Mouse (Mus musculus): ENCODE results near the gene Dennd6b. TPM values are rescaled to one million over a fixed set of nuclear protein-coding genes. Genes with fewer than 3 reads are reported as not detected.

Gene Dennd6b
- total RNA-seq, 2 experiments from 2014 or later = 0.76 to 1.7 TPM

DNA sequence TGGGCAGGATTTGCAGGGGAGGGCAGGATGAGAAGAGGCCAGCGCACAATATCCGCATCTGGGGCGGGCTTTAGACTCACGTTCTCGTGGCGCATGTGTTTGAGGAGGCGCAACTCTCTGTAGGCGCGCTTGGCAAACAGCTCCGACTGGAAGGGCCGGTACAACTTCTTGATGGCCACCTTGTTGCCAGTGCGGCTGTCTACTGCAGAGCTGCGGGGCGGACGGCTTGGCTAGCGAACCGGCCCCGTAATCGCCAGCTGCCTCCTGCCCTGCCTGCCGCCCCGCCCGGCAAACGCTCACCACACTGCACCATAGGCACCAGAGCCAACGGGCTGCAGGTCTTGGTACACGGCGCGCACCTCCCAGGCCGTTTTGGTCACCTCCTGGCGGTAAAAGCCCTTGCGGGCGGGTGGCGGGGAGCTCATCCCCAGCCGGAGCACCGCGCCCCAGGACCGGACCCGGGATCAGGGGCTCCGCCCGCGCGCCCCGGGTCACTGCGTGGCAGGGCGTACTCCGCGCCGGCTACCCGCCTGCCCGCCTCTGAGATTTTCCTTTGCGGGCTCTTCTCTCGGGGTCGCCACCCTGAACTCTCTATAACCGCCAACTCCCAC lies 56.1 kb downstream of the Dennd6b start:
- ATAC-seq (replicated peaks; ENCODE audit: low FRiP score, poor library complexity, severe bottlenecking) = no peak

DNA sequence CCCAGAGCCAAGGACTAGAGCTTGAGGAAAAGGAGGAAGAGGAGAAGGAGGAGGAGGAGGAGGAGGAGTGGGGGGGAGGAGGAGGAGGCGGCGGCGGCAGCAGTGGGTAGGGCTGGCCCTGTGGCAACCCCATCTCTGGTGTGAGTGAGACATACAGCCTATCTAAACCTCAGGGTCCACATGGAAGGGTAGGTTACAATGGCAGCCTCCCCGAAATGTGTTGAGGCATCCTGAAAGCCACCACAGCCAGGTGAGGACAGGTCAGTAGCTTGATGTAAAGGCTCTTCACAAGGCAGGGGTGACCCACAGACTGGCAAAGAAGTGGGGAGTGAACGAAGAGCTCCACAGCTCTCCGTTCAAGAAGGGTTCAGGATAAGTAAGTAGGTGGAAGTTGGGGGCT lies 57.8 kb downstream of the Dennd6b start:
- no peak for ATAC-seq (replicated peaks; ENCODE audit: low FRiP score, poor library complexity, severe bottlenecking)

DNA sequence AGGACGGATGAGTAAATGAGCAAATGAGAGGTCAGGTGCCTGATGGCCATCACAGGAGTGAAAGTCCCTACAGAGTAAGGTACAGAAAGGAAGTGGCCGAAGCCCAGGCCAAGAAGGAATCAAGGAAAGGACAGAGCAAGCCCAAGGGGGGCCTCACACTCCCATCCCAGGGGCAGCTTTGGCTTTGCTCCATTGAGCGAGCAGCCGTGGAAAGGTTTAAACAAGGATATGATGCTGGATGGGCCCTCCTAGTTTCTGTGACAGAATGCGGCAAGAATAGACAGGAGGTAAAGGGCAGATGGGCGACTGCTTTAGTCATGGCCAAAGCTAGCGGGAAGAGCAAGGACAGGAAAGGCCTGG lies 58.3 kb downstream of the Dennd6b start:
- no peak for ATAC-seq (replicated peaks; ENCODE audit: low FRiP score, poor library complexity, severe bottlenecking)

DNA sequence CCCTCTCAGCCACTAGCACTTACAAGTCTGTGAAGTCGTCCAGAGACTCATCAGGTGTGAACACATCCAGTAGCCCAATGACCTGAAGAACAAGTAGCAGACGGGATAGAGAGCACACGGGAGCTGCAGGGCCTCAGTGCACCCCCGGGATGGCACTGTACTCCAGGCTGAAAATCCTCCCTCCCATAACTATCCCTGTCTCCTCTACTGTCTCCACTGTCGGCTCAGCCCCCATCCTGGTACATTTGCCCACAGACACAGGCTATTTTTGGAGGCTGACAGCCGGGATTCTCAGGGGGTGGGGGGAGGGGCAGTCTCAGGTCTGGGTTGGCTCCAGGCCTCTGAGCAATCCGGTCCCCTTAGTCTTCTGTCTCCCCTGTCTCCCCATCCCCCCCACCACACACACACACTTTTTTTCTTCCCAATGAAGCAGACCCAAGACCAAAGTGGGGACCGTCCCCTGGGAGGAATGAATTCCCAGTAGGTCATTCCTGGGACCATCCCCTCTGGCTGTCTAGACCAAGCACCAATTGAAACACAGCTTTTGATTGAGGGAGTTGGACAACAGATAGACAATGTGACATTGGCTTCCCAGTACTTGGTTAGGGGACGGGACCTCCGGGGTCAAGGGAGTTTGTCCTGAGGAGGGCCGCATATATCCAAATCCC lies 58.8 kb downstream of the Dennd6b start:
- no peak for ATAC-seq (replicated peaks; ENCODE audit: low FRiP score, poor library complexity, severe bottlenecking)

DNA sequence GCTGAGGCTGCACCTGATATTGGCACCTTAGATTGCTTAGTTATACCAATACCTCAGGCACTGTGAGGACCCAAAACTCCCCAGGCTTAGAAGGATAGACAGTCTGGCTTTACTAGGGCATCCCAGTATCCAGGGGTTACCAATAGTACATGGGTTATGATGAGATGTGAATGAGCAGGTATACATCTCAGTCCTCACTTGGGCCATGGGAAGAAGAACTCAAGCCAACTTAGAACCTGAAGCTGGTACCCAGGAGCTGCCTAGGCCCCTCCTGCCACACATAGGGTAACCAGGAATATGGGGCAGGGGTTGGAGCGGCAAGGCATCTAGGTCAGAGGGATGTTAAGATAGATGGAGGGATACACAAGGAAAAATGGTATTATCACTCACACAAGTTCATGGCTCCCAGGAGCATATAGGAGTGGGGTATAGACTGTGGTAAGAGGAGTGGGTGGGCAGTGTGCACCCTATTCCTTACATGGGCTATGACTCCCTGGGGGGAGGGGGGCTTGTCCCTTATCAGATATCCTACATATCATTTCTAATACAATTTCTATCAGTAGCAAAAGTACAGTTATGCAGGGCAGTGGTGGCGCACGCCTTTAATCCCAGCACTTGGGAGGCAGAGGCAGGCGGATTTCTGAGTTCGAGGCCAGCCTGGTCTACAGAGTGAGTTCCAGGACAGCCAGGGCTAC lies 59.7 kb downstream of the Dennd6b start:
- no peak for ATAC-seq (replicated peaks; ENCODE audit: low FRiP score, poor library complexity, severe bottlenecking)

Other genes with a start within 250 kb of the Dennd6b start
- gene Ttll8, start 242.1 kb downstream of the Dennd6b start, total RNA-seq (2015; ENCODE audit: low replicate concordance) = not detected in 2 replicates
- not detected in 2 replicates for gene Ttll8, start 242.1 kb downstream of the Dennd6b start, total RNA-seq (2017; ENCODE audit: low replicate concordance)
- gene Mlc1, start 217.5 kb downstream of the Dennd6b start, total RNA-seq (2015; ENCODE audit: low replicate concordance) = not detected in 2 replicates
- gene Mlc1, start 217.5 kb downstream of the Dennd6b start, total RNA-seq (2017; ENCODE audit: low replicate concordance) = not detected in 2 replicates
- not detected in 2 replicates for gene Mov10l1, start 213.6 kb downstream of the Dennd6b start, total RNA-seq (2015; ENCODE audit: low replicate concordance)
- under 0.01 TPM in 1 of 2 replicates, not detected in the other for gene Mov10l1, start 213.6 kb downstream of the Dennd6b start, total RNA-seq (2017; ENCODE audit: low replicate concordance)
- not detected in 2 replicates for gene Panx2, start 136.8 kb downstream of the Dennd6b start, total RNA-seq (2015; ENCODE audit: low replicate concordance)
- not detected in 2 replicates for gene Panx2, start 136.8 kb downstream of the Dennd6b start, total RNA-seq (2017; ENCODE audit: low replicate concordance)
- gene Trabd, start 121.4 kb downstream of the Dennd6b start, total RNA-seq (2015; ENCODE audit: low replicate concordance) = 5.4 and 12.6 TPM in 2 replicates
- 10.4 and 11.9 TPM in 2 replicates for gene Trabd, start 121.4 kb downstream of the Dennd6b start, total RNA-seq (2017; ENCODE audit: low replicate concordance)
- gene Selenoo, start 107.4 kb downstream of the Dennd6b start, total RNA-seq (2015; ENCODE audit: low replicate concordance) = 6.1 and 9.6 TPM in 2 replicates
- gene Selenoo, start 107.4 kb downstream of the Dennd6b start, total RNA-seq (2017; ENCODE audit: low replicate concordance) = 12.5 and 15.3 TPM in 2 replicates
- 26.4 and 41.4 TPM in 2 replicates for gene Tubgcp6, start 73.4 kb downstream of the Dennd6b start, total RNA-seq (2015; ENCODE audit: low replicate concordance)
- gene Tubgcp6, start 73.4 kb downstream of the Dennd6b start, total RNA-seq (2017; ENCODE audit: low replicate concordance) = 28.1 and 28.3 TPM in 2 replicates
- gene Hdac10, start 67.8 kb downstream of the Dennd6b start, total RNA-seq (2015; ENCODE audit: low replicate concordance) = 4.3 TPM in 1 of 2 replicates, not detected in the other
- gene Hdac10, start 67.8 kb downstream of the Dennd6b start, total RNA-seq (2017; ENCODE audit: low replicate concordance) = 1.3 TPM in 1 of 2 replicates, not detected in the other
- not detected in 2 replicates for gene Mapk12, start 55.8 kb downstream of the Dennd6b start, total RNA-seq (2015; ENCODE audit: low replicate concordance)
- gene Mapk12, start 55.8 kb downstream of the Dennd6b start, total RNA-seq (2017; ENCODE audit: low replicate concordance) = 0.51 TPM in 1 of 2 replicates, not detected in the other
- gene Mapk11, start 46.9 kb downstream of the Dennd6b start, total RNA-seq (2015; ENCODE audit: low replicate concordance) = 0.72 and 2.1 TPM in 2 replicates
- 0.51 TPM in 1 of 2 replicates, not detected in the other for gene Mapk11, start 46.9 kb downstream of the Dennd6b start, total RNA-seq (2017; ENCODE audit: low replicate concordance)
- gene Plxnb2, start 15.7 kb downstream of the Dennd6b start, total RNA-seq (2015; ENCODE audit: low replicate concordance) = 7.2 and 9.2 TPM in 2 replicates
- 1.9 and 8.2 TPM in 2 replicates for gene Plxnb2, start 15.7 kb downstream of the Dennd6b start, total RNA-seq (2017; ENCODE audit: low replicate concordance)
- 59.1 and 61.6 TPM in 2 replicates for gene Ppp6r2, start 15.1 kb upstream of the Dennd6b start, total RNA-seq (2015; ENCODE audit: low replicate concordance)
- 55.4 and 79.1 TPM in 2 replicates for gene Ppp6r2, start 15.1 kb upstream of the Dennd6b start, total RNA-seq (2017; ENCODE audit: low replicate concordance)
- 66.0 and 92.2 TPM in 2 replicates for gene Sbf1, start 118.8 kb upstream of the Dennd6b start, total RNA-seq (2015; ENCODE audit: low replicate concordance)
- 93.9 and 115 TPM in 2 replicates for gene Sbf1, start 118.8 kb upstream of the Dennd6b start, total RNA-seq (2017; ENCODE audit: low replicate concordance)
- gene Adm2, start 126.2 kb upstream of the Dennd6b start, total RNA-seq (2015; ENCODE audit: low replicate concordance) = not detected in 2 replicates
- not detected in 2 replicates for gene Adm2, start 126.2 kb upstream of the Dennd6b start, total RNA-seq (2017; ENCODE audit: low replicate concordance)
- gene Miox, start 137.9 kb upstream of the Dennd6b start, total RNA-seq (2015; ENCODE audit: low replicate concordance) = not detected in 2 replicates
- gene Miox, start 137.9 kb upstream of the Dennd6b start, total RNA-seq (2017; ENCODE audit: low replicate concordance) = not detected in 2 replicates
- gene Lmf2, start 159.2 kb upstream of the Dennd6b start, total RNA-seq (2015; ENCODE audit: low replicate concordance) = 71.4 and 96.8 TPM in 2 replicates
- 63.3 and 84.0 TPM in 2 replicates for gene Lmf2, start 159.2 kb upstream of the Dennd6b start, total RNA-seq (2017; ENCODE audit: low replicate concordance)
- gene Ncaph2, start 159.2 kb upstream of the Dennd6b start, total RNA-seq (2015; ENCODE audit: low replicate concordance) = 195 and 215 TPM in 2 replicates
- 221 and 330 TPM in 2 replicates for gene Ncaph2, start 159.2 kb upstream of the Dennd6b start, total RNA-seq (2017; ENCODE audit: low replicate concordance)
- 2.9 TPM in 1 of 2 replicates, not detected in the other for gene Sco2, start 177.3 kb upstream of the Dennd6b start, total RNA-seq (2015; ENCODE audit: low replicate concordance)
- gene Sco2, start 177.3 kb upstream of the Dennd6b start, total RNA-seq (2017; ENCODE audit: low replicate concordance) = 0.23 and 5.1 TPM in 2 replicates
- gene Tymp, start 180.5 kb upstream of the Dennd6b start, total RNA-seq (2015; ENCODE audit: low replicate concordance) = not detected in 2 replicates
- gene Tymp, start 180.5 kb upstream of the Dennd6b start, total RNA-seq (2017; ENCODE audit: low replicate concordance) = not detected in 2 replicates
- not detected in 2 replicates for gene Odf3b, start 182.8 kb upstream of the Dennd6b start, total RNA-seq (2015; ENCODE audit: low replicate concordance)
- gene Odf3b, start 182.8 kb upstream of the Dennd6b start, total RNA-seq (2017; ENCODE audit: low replicate concordance) = not detected in 2 replicates
- not detected in 2 replicates for gene Klhdc7b, start 188.4 kb upstream of the Dennd6b start, total RNA-seq (2015; ENCODE audit: low replicate concordance)
- not detected in 2 replicates for gene Klhdc7b, start 188.4 kb upstream of the Dennd6b start, total RNA-seq (2017; ENCODE audit: low replicate concordance)
- not detected in 2 replicates for gene Syce3, start 214.0 kb upstream of the Dennd6b start, total RNA-seq (2015; ENCODE audit: low replicate concordance)
- not detected in 2 replicates for gene Syce3, start 214.0 kb upstream of the Dennd6b start, total RNA-seq (2017; ENCODE audit: low replicate concordance)
- gene Cpt1b, start 229.4 kb upstream of the Dennd6b start, total RNA-seq (2015; ENCODE audit: low replicate concordance) = 6.1 TPM in 1 of 2 replicates, not detected in the other
- 3.1 TPM in 1 of 2 replicates, not detected in the other for gene Cpt1b, start 229.4 kb upstream of the Dennd6b start, total RNA-seq (2017; ENCODE audit: low replicate concordance)
- 2.5 and 7.2 TPM in 2 replicates for gene C730034F03Rik, start 233.1 kb upstream of the Dennd6b start, total RNA-seq (2015; ENCODE audit: low replicate concordance)
- 6.0 TPM in 1 of 2 replicates, not detected in the other for gene C730034F03Rik, start 233.1 kb upstream of the Dennd6b start, total RNA-seq (2017; ENCODE audit: low replicate concordance)
- 3.4 TPM in 1 of 2 replicates, not detected in the other for gene Gm44502, start 233.2 kb upstream of the Dennd6b start, total RNA-seq (2015; ENCODE audit: low replicate concordance)
- gene Gm44502, start 233.2 kb upstream of the Dennd6b start, total RNA-seq (2017; ENCODE audit: low replicate concordance) = 0.51 TPM in 1 of 2 replicates, not detected in the other
- 101 and 115 TPM in 2 replicates for gene Chkb, start 233.4 kb upstream of the Dennd6b start, total RNA-seq (2015; ENCODE audit: low replicate concordance)
- gene Chkb, start 233.4 kb upstream of the Dennd6b start, total RNA-seq (2017; ENCODE audit: low replicate concordance) = 44.9 and 46.9 TPM in 2 replicates

Data from erythroid progenitor cell, adult 5-6 weeks (primary cell).